Mouse (Mus musculus) ES-E14 (cell line): ENCODE data around the gene Hoxa6. TPM values are rescaled to one million over a fixed set of nuclear protein-coding genes. Genes with fewer than 3 reads are reported as not detected.

Experiments
- DNase-seq: peaks from one replicate; pipeline ENCODE4 v3.0.0-alpha.2; 2013; ENCODE audit warnings: low read depth, low spot score
- H3K27ac ChIP-seq: 2 replicates; pipeline ENCODE4 v1.5.1; 2012; ENCODE audit warnings: low read depth, mild to moderate bottlenecking, low read length, moderate library complexity, mixed read lengths; ENCODE audit not compliant: poor library complexity, insufficient read depth, severe bottlenecking
- H3K36me3 ChIP-seq: 2 replicates; pipeline ENCODE4 v1.6.1; 2012; ENCODE audit warnings: mild to moderate bottlenecking, low read length, moderate library complexity, mixed read lengths; ENCODE audit not compliant: control insufficient read depth, poor library complexity, insufficient read depth, severe bottlenecking
- H3K4me1 ChIP-seq, 2 experiments: fragments of 150-350 bp in 1 of 2; sonication (generic) in 1 of 2; 2 replicates each; pipeline ENCODE4 v1.6.1; 2012; ENCODE audit warnings: low read length in 2 of 2, mild to moderate bottlenecking in 1 of 2, mixed read lengths in 1 of 2; ENCODE audit not compliant: control insufficient read depth in 2 of 2, insufficient read depth in 2 of 2, poor library complexity in 1 of 2
- H3K4me3 ChIP-seq, 2 experiments: fragments of 150-350 bp in 1 of 2; sonication (generic) in 1 of 2; 2 replicates each; pipeline ENCODE4 v1.5.1; 2012; ENCODE audit warnings: low read length in 2 of 2, low read depth in 1 of 2, mild to moderate bottlenecking in 1 of 2, mixed read lengths in 1 of 2; ENCODE audit not compliant: insufficient read depth in 1 of 2, poor library complexity in 1 of 2, severe bottlenecking in 1 of 2
- H3K9ac ChIP-seq: 2 replicates; pipeline ENCODE4 v1.6.1; 2012; ENCODE audit warnings: low read depth, mild to moderate bottlenecking, low read length, mixed read lengths; ENCODE audit not compliant: poor library complexity, insufficient read depth, severe bottlenecking
- H3K9me3 ChIP-seq: fragments of 150-350 bp; sonication (generic); 2 replicates; pipeline ENCODE4 v1.6.1; 2012; ENCODE audit warnings: low read depth, mild to moderate bottlenecking, low read length; ENCODE audit not compliant: control insufficient read depth, insufficient read depth
- CHD2 ChIP-seq: IDR thresholded peaks from 2 replicates; pipeline ENCODE4 v1.6.1; 2014; ENCODE audit warnings: mild to moderate bottlenecking, low read depth, low read length, inconsistent platforms
- HCFC1 ChIP-seq: IDR thresholded peaks from 2 replicates; pipeline ENCODE4 v1.6.1; 2012; ENCODE audit warnings: low read length, inconsistent platforms, borderline replicate concordance; ENCODE audit not compliant: insufficient read depth
- MAFK ChIP-seq: IDR thresholded peaks from 2 replicates; pipeline ENCODE4 v1.6.1; 2014; ENCODE audit warnings: mild to moderate bottlenecking, low read depth, low read length, inconsistent platforms; ENCODE audit not compliant: insufficient read depth
- ZC3H11A ChIP-seq: IDR thresholded peaks from 2 replicates; pipeline ENCODE4 v1.6.1; 2012; ENCODE audit warnings: low read depth, mild to moderate bottlenecking, inconsistent platforms, low read length, borderline replicate concordance
- ZNF384 ChIP-seq: IDR thresholded peaks from 2 replicates; pipeline ENCODE4 v1.6.1; 2012; ENCODE audit warnings: low read depth, low read length, inconsistent platforms
- in situ Hi-C, 2 experiments: fragments of 600-800 bp; cut with MboI; formaldehyde crosslinking; loops; one replicate each; pipeline ENCODE4 v1.15.1; 2025; ENCODE audit warnings: low sequenced_read_pairs in 2 of 2, inconsistent platforms in 1 of 2; ENCODE audit not compliant: unreplicated experiment in 2 of 2
- total RNA-seq: library from RNA; depleted of rRNA; stranded (reverse); fragments of 300-350 nt; gene quantifications from 2 replicates; pipeline ENCODE4 v1.2.3, GENCODE M21; 2012; rRNA removed

The Hoxa6 gene
- total RNA-seq, 1 experiment: not detected

GRCm38 (mm10) chr6:52157466-52158275 lies 50.9 kb downstream of the Hoxa6 start:
- H3K9me3 ChIP-seq: no peaks in the 10 kb centered on the region
- no peak for DNase-seq
- peaks cover 4 to 18% of the 10 kb centered on the region in 2 experiments; a peak in 1 of 4 replicates for H3K4me1 ChIP-seq
- in situ Hi-C loops: no loop called here
- 0 out of 2 replicates have a peak overlapping the region, but pooled peaks have one; percentile 26 for H3K9ac ChIP-seq
- H3K27ac ChIP-seq: no peak overlapping the region
- H3K36me3 ChIP-seq: no peaks in the 10 kb centered on the region
- H3K4me3 ChIP-seq: peak overlapping the region; percentile 78 to 90
- TF ChIP-seq CHD2 (no peak), ZNF384 (no peak), ZC3H11A (no peak), MAFK (no peak), HCFC1 (no peak)

GRCm38 (mm10) chr6:52156551-52157200 lies 51.8 kb downstream of the Hoxa6 start:
- DNase-seq: no peak
- H3K9ac ChIP-seq: no peak overlapping the region; the same call in 1 of the 2 replicates
- in situ Hi-C loops: no loop called here
- no peaks in the 10 kb centered on the region for H3K36me3 ChIP-seq
- TF ChIP-seq ZNF384: no peak
- H3K4me3 ChIP-seq: no peak overlapping the region
- H3K9me3 ChIP-seq: no peaks in the 10 kb centered on the region
- peaks cover 4 to 18% of the 10 kb centered on the region in 2 experiments; a peak in 1 of 4 replicates for H3K4me1 ChIP-seq
- no peak overlapping the region for H3K27ac ChIP-seq

Other genes starting within 250 kb of the Hoxa6 start
- gene Skap2, start 196.2 kb downstream of the Hoxa6 start, total RNA-seq: 19.6 and 25.1 TPM in 2 replicates
- 1.1 and 3.5 TPM in 2 replicates for gene Hoxa1, start 50.4 kb downstream of the Hoxa6 start, total RNA-seq
- gene Hoxa2, start 43.9 kb downstream of the Hoxa6 start, total RNA-seq: 0.27 TPM in 1 of 2 replicates, not detected in the other
- gene 5730596B20Rik, start 31.2 kb downstream of the Hoxa6 start, total RNA-seq: 0.18 TPM in 1 of 2 replicates, not detected in the other
- gene Hoxa4, start 17.0 kb downstream of the Hoxa6 start, total RNA-seq: 0.13 TPM in 1 of 2 replicates, not detected in the other
- 0.49 TPM in 1 of 2 replicates, not detected in the other for gene Hoxa5, start 4.1 kb downstream of the Hoxa6 start, total RNA-seq
- 0.27 TPM in 1 of 2 replicates, not detected in the other for gene Hoxa3, start 4.6 kb upstream of the Hoxa6 start, total RNA-seq
- 0.31 TPM in 1 of 2 replicates, not detected in the other for gene Gm28308, start 4.6 kb upstream of the Hoxa6 start, total RNA-seq
- gene Hoxa7, start 13.1 kb upstream of the Hoxa6 start, total RNA-seq: 0.42 and 0.89 TPM in 2 replicates
- 0.26 and 1.4 TPM in 2 replicates for gene Hoxa9, start 22.4 kb upstream of the Hoxa6 start, total RNA-seq
- gene Hoxa10, start 32.1 kb upstream of the Hoxa6 start, total RNA-seq: 0.16 and 0.80 TPM in 2 replicates
- gene Hoxa11, start 37.1 kb upstream of the Hoxa6 start, total RNA-seq: 0.31 TPM in 1 of 2 replicates, not detected in the other
- 0.21 and 0.40 TPM in 2 replicates for gene Hoxa13, start 52.2 kb upstream of the Hoxa6 start, total RNA-seq
- 0.32 and 0.54 TPM in 2 replicates for gene Evx1, start 104.8 kb upstream of the Hoxa6 start, total RNA-seq